Mouse (Mus musculus) kidney, postnatal 36 days (tissue): ENCODE measurements at regions not wholly inside any gene's neighbourhood (a gene's known extent, or its start where the extent isn't known, plus 50 kb on each side); places are given as distances from the start of the nearest gene placed in this dataset.

Experiments used
- DNase-seq, 2 experiments: peaks; one replicate each; pipeline ENCODE4 v3.0.0; 2021 to 2022; ENCODE audit warnings: mixed read lengths in 2 of 2

DNA sequence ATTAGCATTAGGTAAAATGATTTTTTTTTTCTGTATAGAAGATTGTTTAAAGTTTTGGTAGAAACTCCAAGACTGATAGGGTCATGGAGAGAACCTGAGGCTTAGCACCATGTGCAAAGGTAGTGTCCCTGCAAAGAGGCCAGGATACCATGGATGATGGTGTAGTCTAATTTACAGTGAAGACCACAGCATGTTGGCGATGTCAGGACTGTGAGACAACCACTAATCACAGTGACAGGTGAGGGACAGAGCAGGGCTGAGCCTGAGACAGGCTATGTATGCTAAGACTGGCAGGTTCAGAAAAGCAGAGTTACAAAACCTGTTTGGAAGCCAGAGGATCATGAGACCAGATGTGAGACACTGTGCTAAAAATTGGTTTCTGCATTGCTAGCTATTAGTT, 752.7 kb upstream of the Sel1l start:
- DNase-seq, result no peak

- DNase-seq, result no peak
These were observed 740.8 kb upstream of the Sel1l start for GRCm38 (mm10) chr12:92589725-92590124.

- DNase-seq, result no peak
These were observed 740.3 kb upstream of the Sel1l start for GRCm38 (mm10) chr12:92589305-92589704.

- no peak for DNase-seq
These were observed 729.6 kb upstream of the Sel1l start for GRCm38 (mm10) chr12:92578596-92578995.
